Mouse (Mus musculus) neural tube, embryonic 11.5 days (tissue): Measurements from ENCODE around the gene Ifitm10. TPM values are rescaled to one million over a fixed set of nuclear protein-coding genes. Genes with fewer than 3 reads are reported as not detected.

ENCODE experiments used
- ATAC-seq: fragments of 200-750 bp; cut with Nextera tagmentation; 2 replicates; pipeline ENCODE4 v1.8.0; 2017; ENCODE audit warnings: moderate number of reproducible peaks, mild to moderate bottlenecking, moderate TSS enrichment, moderate library complexity; ENCODE audit not compliant: insufficient read depth, low FRiP score, low TSS enrichment
- DNase-seq: peaks from one replicate; pipeline ENCODE4 v3.0.0-alpha.2; 2015; ENCODE audit warnings: low spot score
- H3K27ac ChIP-seq: fragments of 300-500 bp; sonication (generic); 2 replicates; pipeline ENCODE4 v1.5.1; 2014; ENCODE audit warnings: low read depth, mild to moderate bottlenecking, low read length
- H3K27me3 ChIP-seq: fragments of 300-500 bp; sonication (generic); 2 replicates; pipeline ENCODE4 v1.6.1; 2014; ENCODE audit warnings: mild to moderate bottlenecking, low read length, mixed read lengths; ENCODE audit not compliant: control insufficient read depth, insufficient read depth
- H3K36me3 ChIP-seq: fragments of 300-500 bp; sonication (generic); 2 replicates; pipeline ENCODE4 v1.6.1; 2014; ENCODE audit warnings: mild to moderate bottlenecking, low read length, moderate library complexity, mixed read lengths; ENCODE audit not compliant: control insufficient read depth, insufficient read depth
- H3K4me1 ChIP-seq: fragments of 300-500 bp; sonication (generic); 2 replicates; pipeline ENCODE4 v1.6.1; 2014; ENCODE audit warnings: low read length, mixed read lengths; ENCODE audit not compliant: control insufficient read depth, insufficient read depth
- H3K4me2 ChIP-seq: fragments of 300-500 bp; sonication (generic); 2 replicates; pipeline ENCODE4 v1.6.1; 2014; ENCODE audit warnings: low read depth, mild to moderate bottlenecking, moderate library complexity
- H3K4me3 ChIP-seq: fragments of 300-500 bp; sonication (generic); 2 replicates; pipeline ENCODE4 v1.5.1; 2014; ENCODE audit warnings: low read depth, low read length
- H3K9ac ChIP-seq: fragments of 300-500 bp; sonication (generic); 2 replicates; pipeline ENCODE4 v1.6.1; 2014; ENCODE audit warnings: mild to moderate bottlenecking, low read length
- H3K9me3 ChIP-seq: fragments of 300-500 bp; sonication (generic); 2 replicates; pipeline ENCODE4 v1.6.1; 2016; ENCODE audit warnings: low read length; ENCODE audit not compliant: control insufficient read depth
- WGBS: fragments of 180-500 bp; shearing (Covaris S2); extraction: QIAGEN DNeasy Blood & Tissue Kit; methylation state at CpG from one replicate; pipeline ENCODE4 v1.1.7; 2014; 5-methylcytosine and 5-hydroxymethylcytosine counted together
- polyA plus RNA-seq: library from polyadenylated mRNA; unstranded; fragments of >200 nt; fragmentation: Nextera tagmentation; extraction: Ambion mirVana; gene quantifications from 2 replicates; pipeline ENCODE4 v1.2.1, GENCODE M21; 2014

Ifitm10 gene
- polyA plus RNA-seq, result not detected in 2 replicates

DNA sequence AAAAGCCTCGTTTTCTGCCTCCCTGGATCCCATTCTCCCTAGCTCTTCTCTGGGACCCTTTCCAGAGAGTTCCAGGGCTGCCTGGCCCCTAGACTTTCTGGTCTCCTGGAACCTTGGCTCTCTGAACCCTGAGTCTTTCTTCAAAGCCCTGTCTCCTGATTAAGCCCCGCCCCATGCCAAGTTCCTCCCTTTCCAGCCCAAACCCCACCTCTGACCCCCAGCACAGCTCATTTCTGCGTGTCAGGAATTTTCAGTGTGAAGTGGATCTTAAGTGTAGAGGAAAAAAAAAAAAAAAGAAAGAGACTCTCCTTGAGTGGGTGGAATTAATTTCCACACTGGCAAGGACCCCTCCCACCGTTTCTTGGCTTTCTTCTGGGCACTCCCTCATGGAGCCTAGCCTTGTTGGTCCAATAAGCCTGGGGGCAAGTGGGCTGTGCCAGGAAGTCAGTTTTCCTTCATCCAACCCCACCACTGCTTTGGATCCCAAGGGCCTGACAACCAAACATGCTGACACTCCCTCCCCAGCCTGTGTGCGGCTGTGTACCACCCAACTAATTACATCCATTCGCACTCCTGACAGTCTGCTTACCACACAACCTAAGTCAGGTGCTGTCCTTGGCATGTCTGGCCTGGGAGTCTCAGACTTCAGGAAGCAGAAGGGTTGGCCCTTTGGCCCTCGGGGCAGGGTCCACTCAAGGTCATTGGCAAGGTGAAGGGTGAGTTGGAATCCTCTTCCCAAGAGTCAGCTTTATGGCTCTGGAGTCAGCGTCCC lies at the start of gene Ifitm10:
Gene Ifitm10, minus strand, starts transcription at position 113 of the 772 bp plus-strand sequence.
- Histone ChIP-seq H3K36me3 (peaks cover 4% of the 10 kb centered on the region), H3K4me2 (no peak within 1 kb of the TSS), H3K9me3 (no peaks in the 10 kb centered on the region), H3K27me3 (peaks cover 28% of the 10 kb centered on the region), H3K4me1 (no peaks in the 10 kb centered on the region), H3K27ac (no peak within 1 kb of the TSS), H3K4me3 (no peak within 1 kb of the TSS), H3K9ac (no peak within 1 kb of the TSS)
- DNase-seq (no peak), ATAC-seq (no peak)
- 74% methylated on average over 8 of the region's 8 CpGs for WGBS

GRCm38 (mm10) chr7:142421826-142422225 lies 48.3 kb upstream of the Ifitm10 start:
- H3K4me2 ChIP-seq, result no peak overlapping the region
- no peaks in the 10 kb centered on the region for H3K4me1 ChIP-seq
- H3K36me3 ChIP-seq, result no peaks in the 10 kb centered on the region
- no peak for DNase-seq
- H3K27me3 ChIP-seq, result no peaks in the 10 kb centered on the region
- no peaks in the 10 kb centered on the region for H3K9me3 ChIP-seq
- H3K4me3 ChIP-seq, result no peak overlapping the region
- no peak for ATAC-seq
- H3K9ac ChIP-seq, result no peak overlapping the region
- WGBS, result 87% methylated on average over 2 of the region's 2 CpGs
- H3K27ac ChIP-seq, result no peak overlapping the region

DNA sequence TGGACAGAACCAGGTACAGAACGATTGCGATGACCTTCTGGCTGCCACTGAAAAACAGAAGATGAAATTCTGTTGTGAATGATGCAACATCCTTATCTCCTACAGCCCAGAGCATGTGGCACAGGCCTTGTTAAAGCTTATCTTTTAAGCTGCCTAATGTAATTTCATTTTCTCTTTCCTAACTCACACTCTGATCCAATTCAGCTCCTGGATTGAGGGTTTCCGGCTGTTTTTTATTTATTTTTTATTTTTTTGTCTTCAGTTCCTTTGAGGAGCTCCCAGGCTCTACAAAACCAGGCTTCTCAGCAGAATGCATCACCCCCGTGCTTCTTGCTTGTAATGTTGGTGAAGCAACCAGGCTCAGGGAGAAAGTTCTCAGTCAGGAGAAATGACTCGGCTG lies 46.3 kb upstream of the Ifitm10 start:
- H3K4me2 ChIP-seq, result no peak overlapping the region
- no peaks in the 10 kb centered on the region for H3K4me1 ChIP-seq
- no peak overlapping the region for H3K27ac ChIP-seq

DNA sequence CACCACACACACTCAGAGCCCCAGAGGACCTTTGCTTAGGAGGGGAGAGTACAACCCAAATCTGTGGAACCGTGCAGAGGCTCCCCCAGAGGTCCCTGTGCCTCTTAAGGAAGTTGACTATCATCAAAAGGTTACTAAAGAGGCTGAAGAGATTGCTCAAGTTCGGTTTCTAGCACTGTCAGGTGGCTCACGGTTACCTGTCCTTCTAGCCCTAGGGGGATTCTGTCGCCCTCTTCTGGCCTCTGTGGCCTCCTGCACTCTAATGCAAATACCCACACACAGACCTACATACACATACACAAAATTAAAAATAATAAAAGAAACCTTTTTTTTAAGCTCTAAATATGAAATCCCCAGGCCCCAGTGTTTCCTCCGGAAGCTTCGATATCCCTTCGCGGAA lies 45.1 kb upstream of the Ifitm10 start:
- WGBS, result 90% methylated on average over 8 of the region's 8 CpGs
- Histone ChIP-seq H3K36me3 (no peaks in the 10 kb centered on the region), H3K4me3 (no peak overlapping the region), H3K9me3 (no peaks in the 10 kb centered on the region), H3K9ac (no peak overlapping the region), H3K27ac (no peak overlapping the region), H3K4me2 (no peak overlapping the region), H3K4me1 (no peaks in the 10 kb centered on the region), H3K27me3 (no peaks in the 10 kb centered on the region)
- DNase-seq (no peak), ATAC-seq (no peak)

More for the DNA sequence above, 46.3 kb upstream of the Ifitm10 start:
- Histone ChIP-seq H3K27me3 (no peaks in the 10 kb centered on the region), H3K4me3 (no peak overlapping the region), H3K9ac (no peak overlapping the region), H3K36me3 (no peaks in the 10 kb centered on the region), H3K9me3 (no peaks in the 10 kb centered on the region)
- 83% methylated on average over 5 of the region's 5 CpGs for WGBS
- ATAC-seq, result no peak
- no peak for DNase-seq

- ATAC-seq (no peak), DNase-seq (no peak)
- Histone ChIP-seq H3K27me3 (no peaks in the 10 kb centered on the region), H3K36me3 (no peaks in the 10 kb centered on the region), H3K4me1 (no peaks in the 10 kb centered on the region), H3K4me2 (no peak overlapping the region), H3K9ac (no peak overlapping the region), H3K4me3 (no peak overlapping the region), H3K9me3 (no peaks in the 10 kb centered on the region), H3K27ac (no peak overlapping the region)
- WGBS, result 92% methylated on average over 2 of the region's 2 CpGs
Observed at GRCm38 (mm10) chr7:142418027-142418426, 44.5 kb upstream of the Ifitm10 start.

DNA sequence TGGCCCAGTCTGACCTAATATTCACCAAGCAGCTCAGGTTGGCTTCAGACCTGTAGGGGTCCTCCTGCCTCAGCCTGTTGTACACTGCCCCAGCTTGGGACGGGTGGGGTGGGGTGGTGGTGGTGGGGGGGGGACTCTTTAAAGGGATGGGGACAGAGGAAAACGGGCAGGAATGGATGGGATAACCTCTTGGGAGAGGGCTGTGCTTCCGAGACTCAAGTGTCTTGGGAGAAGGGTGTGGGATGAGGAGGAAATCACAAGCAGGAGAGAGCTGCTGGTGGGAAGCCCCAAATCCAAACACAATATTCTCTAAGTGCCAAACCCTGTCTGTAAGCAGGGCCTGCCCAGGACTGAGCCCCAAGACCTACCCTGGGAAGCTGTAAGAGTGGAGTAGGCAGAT lies 42.7 kb upstream of the Ifitm10 start:
- WGBS, result 65% methylated on average over 3 of the region's 3 CpGs
- ATAC-seq (no peak), DNase-seq (no peak)
- H3K9me3 ChIP-seq, result no peaks in the 10 kb centered on the region
- no peaks in the 10 kb centered on the region for H3K27me3 ChIP-seq
- no peaks in the 10 kb centered on the region for H3K4me1 ChIP-seq
- H3K4me3 ChIP-seq, result no peak overlapping the region
- H3K27ac ChIP-seq, result no peak overlapping the region
- no peaks in the 10 kb centered on the region for H3K36me3 ChIP-seq
- no peak overlapping the region for H3K9ac ChIP-seq
- no peak overlapping the region for H3K4me2 ChIP-seq

DNA sequence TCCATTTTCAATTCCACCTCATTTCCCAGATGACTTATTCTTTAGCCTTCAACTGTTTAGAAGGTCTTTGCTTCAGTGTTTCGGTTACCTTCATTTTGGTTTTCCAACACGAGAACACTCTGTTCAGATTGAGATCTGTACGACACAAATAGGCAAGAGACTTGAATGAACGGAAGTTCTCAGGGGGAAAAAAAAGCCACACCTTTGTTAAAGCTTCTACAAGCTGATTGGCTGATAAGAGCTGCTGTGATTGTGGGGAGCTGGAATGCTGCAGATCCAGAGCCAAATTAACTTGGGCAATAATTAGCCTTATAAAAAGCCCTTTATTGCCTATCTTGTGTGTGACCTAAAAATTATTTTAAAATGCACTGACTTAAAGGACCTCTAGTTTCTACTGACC lies 41.8 kb upstream of the Ifitm10 start:
- ATAC-seq, result no peak
- H3K9me3 ChIP-seq, result no peaks in the 10 kb centered on the region
- WGBS, result 80% methylated on average over 4 of the region's 4 CpGs

GRCm38 (mm10) chr7:142413285-142413684 lies 39.7 kb upstream of the Ifitm10 start:
- no peaks in the 10 kb centered on the region for H3K4me1 ChIP-seq
- no peak overlapping the region for H3K9ac ChIP-seq
- 95% methylated on average over 6 of the region's 6 CpGs for WGBS
- ATAC-seq, result no peak
- no peaks in the 10 kb centered on the region for H3K27me3 ChIP-seq
- no peak overlapping the region for H3K27ac ChIP-seq
- H3K4me3 ChIP-seq, result no peak overlapping the region
- no peak overlapping the region for H3K4me2 ChIP-seq
- no peak for DNase-seq
- no peaks in the 10 kb centered on the region for H3K36me3 ChIP-seq
- no peaks in the 10 kb centered on the region for H3K9me3 ChIP-seq

More for the DNA sequence above, 41.8 kb upstream of the Ifitm10 start:
- Histone ChIP-seq H3K27ac (no peak overlapping the region), H3K4me1 (no peaks in the 10 kb centered on the region), H3K27me3 (no peaks in the 10 kb centered on the region), H3K9ac (no peak overlapping the region), H3K4me3 (no peak overlapping the region), H3K4me2 (no peak overlapping the region), H3K36me3 (no peaks in the 10 kb centered on the region)
- DNase-seq, result no peak

GRCm38 (mm10) chr7:142409603-142410002 lies 36.0 kb upstream of the Ifitm10 start:
- no peaks in the 10 kb centered on the region for H3K9me3 ChIP-seq
- no peak overlapping the region for H3K4me2 ChIP-seq
- H3K9ac ChIP-seq, result no peak overlapping the region
- no peaks in the 10 kb centered on the region for H3K4me1 ChIP-seq
- H3K36me3 ChIP-seq, result no peaks in the 10 kb centered on the region
- H3K27ac ChIP-seq, result no peak overlapping the region
- ATAC-seq, result no peak
- H3K4me3 ChIP-seq, result no peak overlapping the region
- H3K27me3 ChIP-seq, result no peaks in the 10 kb centered on the region
- DNase-seq, result no peak
- 89% methylated on average over 3 of the region's 3 CpGs for WGBS
